Mouse (Mus musculus) stomach, postnatal 0 days (tissue): ENCODE results near the gene Cass4.

Experiments
- CTCF ChIP-seq: IDR thresholded peaks from 2 replicates; pipeline ENCODE4 v1.5.1; 2016; ENCODE audit warnings: antibody characterized with exemption, low read depth, mild to moderate bottlenecking, moderate library complexity
- EP300 ChIP-seq: optimal IDR thresholded peaks from 2 replicates; pipeline ENCODE3; 2016; ENCODE audit warnings: antibody characterized with exemption

DNA sequence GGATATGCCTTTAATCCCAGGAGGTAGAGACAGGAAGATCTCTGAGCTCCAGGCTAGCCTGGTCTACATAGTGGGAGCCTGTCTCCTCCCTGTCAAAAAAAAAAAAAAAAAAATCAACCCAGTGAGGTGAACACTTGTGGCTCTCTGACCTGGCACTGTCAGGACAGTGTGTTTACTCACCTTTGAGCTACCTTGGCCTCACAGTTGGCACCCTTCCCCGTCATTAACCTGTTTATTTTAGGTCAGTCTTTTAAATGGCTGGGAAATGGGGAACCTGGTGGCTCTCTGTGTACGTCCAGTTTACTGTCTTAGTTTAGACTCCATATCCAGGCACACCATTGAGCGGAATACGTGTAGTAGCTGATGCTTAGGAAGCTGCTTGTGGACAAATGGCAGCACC, 58.4 kb downstream of the Cass4 start:
- TF ChIP-seq CTCF: no peak
- TF ChIP-seq EP300: no peak
